Mouse (Mus musculus): ENCODE results near the gene Gm12845. TPM values are rescaled to one million over a fixed set of nuclear protein-coding genes. Genes with fewer than 3 reads are reported as not detected.

The Gm12845 gene
- total RNA-seq, 2 experiments from 2014 or later, result not detected

Other genes with a start within 250 kb of the Gm12845 start
- 10 to 100 TPM; 30.5 to 31.5 TPM for gene Rnf220, start 227.4 kb upstream of the Gm12845 start, total RNA-seq (2021)
- gene Eri3, start 174.0 kb upstream of the Gm12845 start, total RNA-seq (2021), result 10 to 100 TPM; 67.7 to 88.3 TPM
- 10 to 100 TPM; 18.3 to 19.0 TPM for gene Dmap1, start 42.1 kb upstream of the Gm12845 start, total RNA-seq (2021)
- not detected for gene Klf17, start 41.2 kb downstream of the Gm12845 start, total RNA-seq (2021)
- gene Slc6a9, start 110.1 kb downstream of the Gm12845 start, total RNA-seq (2021), result 1 to 10 TPM; 2.6 to 2.7 TPM
- gene Ccdc24, start 148.1 kb downstream of the Gm12845 start, total RNA-seq (2021), result under 1 TPM; 0.13 to 0.39 TPM
- gene B4galt2, start 159.1 kb downstream of the Gm12845 start, total RNA-seq (2021), result 1 to 10 TPM; 4.5 to 5.2 TPM
- 100 to 1,000 TPM; 111 to 127 TPM for gene Atp6v0b, start 162.9 kb downstream of the Gm12845 start, total RNA-seq (2021)
- 1 to 10 TPM; 3.2 to 4.4 TPM for gene Dph2, start 167.6 kb downstream of the Gm12845 start, total RNA-seq (2021)
- 10 to 100 TPM; 76.0 to 77.1 TPM for gene Ipo13, start 190.6 kb downstream of the Gm12845 start, total RNA-seq (2021)
- under 1 TPM; 0.11 to 0.21 TPM for gene Artn, start 205.4 kb downstream of the Gm12845 start, total RNA-seq (2021)